Mouse (Mus musculus) CD4-positive, CD25-positive, alpha-beta regulatory T cell, adult 2 months (primary cell): Measurements from ENCODE around the gene Copz1.

Experiments used
- DNase-seq: peaks from one replicate; pipeline ENCODE4 v3.0.0-alpha.2; 2012; ENCODE audit warnings: low read depth, low spot score

Copz1 gene

DNA sequence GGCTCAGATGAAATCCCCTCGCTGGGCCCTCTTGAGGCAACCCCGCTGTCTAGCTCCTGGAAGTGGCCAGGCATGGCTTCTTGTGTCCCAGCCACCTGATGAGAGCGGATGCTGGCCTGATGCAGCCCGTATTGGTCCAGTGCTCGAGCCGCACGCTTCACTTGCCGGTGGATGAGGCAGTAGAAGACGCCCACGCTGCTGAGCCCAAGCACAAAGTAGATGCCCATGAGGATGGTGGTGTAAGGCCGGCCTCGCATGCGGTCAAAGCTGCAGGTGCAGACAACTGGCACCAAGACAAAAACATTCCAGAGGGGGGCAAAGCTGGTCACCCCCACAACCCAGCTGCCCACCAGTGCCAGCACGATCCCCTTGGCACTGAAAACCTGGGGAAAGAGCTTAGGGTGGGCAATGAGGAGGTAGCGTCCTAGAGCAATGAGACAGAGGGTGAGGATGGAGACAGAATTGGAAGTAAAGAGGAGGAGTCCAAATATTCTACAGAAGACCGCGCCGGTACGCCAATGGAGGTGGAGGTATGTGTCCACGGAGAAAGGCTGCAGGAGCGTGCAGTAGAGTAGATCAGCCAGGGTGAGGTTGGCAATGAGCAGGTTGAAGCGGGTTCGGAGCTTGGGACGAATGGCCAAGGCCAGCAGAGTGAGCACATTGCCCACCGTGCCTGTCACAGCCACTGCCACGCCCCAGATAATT lies 36.5 kb downstream of the Copz1 start:
- no peak for DNase-seq

GRCm38 (mm10) chr15:103310365-103310910 lies 37.9 kb downstream of the Copz1 start, which contains the start of gene Gpr84:
Gene Gpr84 (minus strand): TSS chr15:103310612.
- no peak for DNase-seq

DNA sequence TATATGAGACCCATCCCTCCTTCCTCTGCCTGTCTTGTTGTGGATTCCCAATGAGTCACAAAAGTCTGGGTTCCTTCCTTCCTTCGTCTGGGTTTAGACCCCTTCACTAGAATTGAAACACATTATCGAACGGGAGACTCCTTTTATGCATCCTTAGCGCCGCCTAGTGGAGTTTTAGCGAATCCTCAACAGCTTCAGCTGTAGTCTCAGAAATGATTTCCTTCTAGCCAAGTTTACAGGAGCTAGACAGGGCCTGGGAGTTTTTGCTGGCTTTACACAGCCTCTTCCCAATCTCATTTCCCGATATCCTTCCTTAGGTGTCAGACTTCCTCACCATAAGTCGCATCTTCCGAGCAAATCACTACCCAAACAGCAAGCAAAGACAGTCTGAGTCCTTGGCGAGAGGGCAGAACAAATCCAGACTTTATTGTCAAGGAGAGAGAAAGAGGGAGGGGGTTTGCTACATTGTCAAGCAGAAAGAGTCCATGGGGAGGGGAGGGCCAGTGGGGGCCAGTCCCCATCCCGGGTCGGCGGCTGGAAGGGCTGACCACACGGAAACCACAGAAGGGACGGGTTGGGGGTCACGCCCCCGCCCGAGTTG lies 41.1 kb downstream of the Copz1 start:
- DNase-seq: peak; percentile 77

- no peak for DNase-seq
These were observed 41.7 kb downstream of the Copz1 start for GRCm38 (mm10) chr15:103314181-103314580.

DNA sequence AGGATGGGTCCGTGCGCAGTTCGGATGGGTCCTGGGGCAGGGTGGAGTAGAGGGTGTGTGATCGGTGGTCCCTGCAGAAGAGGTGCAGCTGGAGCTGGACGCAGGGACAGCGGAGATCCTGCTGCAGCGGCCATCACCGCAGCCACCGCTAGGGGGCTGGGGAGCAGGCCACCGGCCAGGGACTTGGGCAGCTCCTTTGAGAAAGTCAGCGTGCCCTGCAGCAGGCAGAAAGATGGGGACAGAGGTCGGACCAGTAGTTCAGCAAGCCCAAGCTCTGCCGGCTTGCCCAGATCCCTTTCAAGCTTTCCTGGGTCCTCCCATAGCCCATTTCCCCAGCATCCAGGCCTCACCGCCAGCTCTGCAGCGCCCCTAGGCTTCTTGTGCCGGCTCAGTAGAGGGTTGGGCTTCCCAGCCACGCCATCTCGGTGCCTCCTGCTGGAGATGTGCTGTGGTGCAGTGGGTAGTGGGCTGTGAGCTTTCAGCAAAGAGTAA lies 42.5 kb downstream of the Copz1 start:
- no peak for DNase-seq

DNA sequence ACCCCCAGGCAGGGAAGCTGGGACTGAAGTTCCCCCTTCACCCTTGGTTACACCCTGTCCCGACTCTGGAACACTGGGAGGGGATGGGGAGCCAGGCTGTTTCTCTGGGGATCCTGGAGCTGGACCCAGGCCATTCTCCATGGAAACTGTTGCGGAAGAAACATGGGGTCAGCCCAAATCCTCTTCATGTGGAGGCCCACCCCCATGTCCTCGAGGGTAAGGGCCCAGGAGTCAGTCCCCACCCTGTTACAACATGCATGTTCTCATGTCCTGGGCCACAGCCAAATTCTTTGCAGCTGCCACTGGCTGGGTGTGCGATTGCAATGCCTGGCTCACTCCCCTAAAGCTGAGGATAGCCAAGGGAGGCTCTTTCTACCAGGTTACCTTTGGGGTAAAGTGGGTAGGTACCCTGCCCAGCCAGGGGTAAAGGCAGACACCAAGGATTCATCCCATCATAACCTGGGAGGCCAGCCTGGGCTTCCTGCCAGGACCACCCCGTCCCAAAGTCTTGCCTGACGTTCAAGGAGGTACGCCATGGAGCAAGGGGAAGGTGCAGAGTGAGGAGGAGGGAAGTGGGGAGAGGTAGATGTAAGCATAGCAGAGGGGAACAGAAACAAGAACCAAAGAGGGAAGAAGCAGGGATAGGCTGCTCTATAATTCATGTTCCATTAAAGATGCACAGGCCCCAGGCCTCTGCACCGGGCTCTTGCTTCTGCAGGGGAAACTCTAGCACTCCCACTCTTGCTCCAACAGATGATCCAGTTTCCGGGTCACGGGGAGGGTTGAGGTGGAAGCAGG lies 43.7 kb downstream of the Copz1 start:
- no peak for DNase-seq

- DNase-seq: no peak
These were observed 44.6 kb downstream of the Copz1 start for GRCm38 (mm10) chr15:103317120-103317519.

- no peak for DNase-seq
These were observed 45.2 kb downstream of the Copz1 start for GRCm38 (mm10) chr15:103317731-103318130.

- DNase-seq: no peak
These were observed 45.8 kb downstream of the Copz1 start for GRCm38 (mm10) chr15:103318201-103318816.

GRCm38 (mm10) chr15:103321076-103321475 lies 48.6 kb downstream of the Copz1 start:
- DNase-seq: peak; percentile 50

DNA sequence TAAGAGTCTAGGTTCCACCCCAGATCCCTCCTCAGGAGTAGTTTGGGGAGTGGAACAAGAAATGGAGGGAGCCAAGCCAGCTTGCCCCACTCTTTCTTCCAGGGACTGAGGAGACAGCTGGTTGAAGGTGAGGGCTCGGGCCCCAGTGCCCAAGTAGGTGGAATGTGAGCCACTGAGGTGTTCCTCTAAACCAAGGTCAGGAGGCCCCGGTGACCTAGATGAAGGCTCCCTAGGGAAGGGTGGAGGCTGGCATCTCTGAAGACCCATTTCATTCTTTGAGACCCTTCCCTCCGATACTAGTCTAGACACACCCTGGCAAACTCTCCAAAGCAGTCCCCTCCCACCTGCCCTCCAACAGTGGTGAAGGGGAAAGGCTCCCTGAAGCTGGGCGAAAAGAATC lies 49.9 kb downstream of the Copz1 start:
- no peak for DNase-seq

- DNase-seq: no peak
These were observed 50.5 kb downstream of the Copz1 start for GRCm38 (mm10) chr15:103323070-103323454.

GRCm38 (mm10) chr15:103323455-103324247 lies 51.1 kb downstream of the Copz1 start:
- peak; percentile 86 for DNase-seq

- no peak for DNase-seq
These were observed 60.6 kb downstream of the Copz1 start for GRCm38 (mm10) chr15:103333081-103333615.

GRCm38 (mm10) chr15:103333738-103334137 lies 61.2 kb downstream of the Copz1 start:
- DNase-seq: no peak

GRCm38 (mm10) chr15:103334194-103334593 lies 61.7 kb downstream of the Copz1 start:
- DNase-seq: no peak

DNA sequence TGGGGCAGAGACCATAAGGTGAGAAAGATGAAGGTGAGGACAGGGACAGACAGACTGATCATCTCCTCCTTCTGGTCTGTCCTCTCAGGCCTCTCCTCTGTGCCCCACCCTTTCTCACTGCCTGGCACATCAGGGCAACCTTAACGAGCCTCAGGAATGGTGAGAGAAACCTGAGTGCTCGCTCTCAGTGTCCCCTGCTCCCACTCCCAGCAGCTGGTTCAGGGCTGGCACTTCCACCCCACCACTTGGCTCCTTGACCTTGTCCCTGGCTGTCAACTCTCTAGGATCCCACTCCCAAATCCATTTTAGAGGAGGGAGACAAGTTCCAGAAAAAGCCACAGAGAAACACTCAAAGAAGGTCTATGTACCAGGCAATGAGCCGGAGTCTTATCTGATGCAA lies 62.5 kb downstream of the Copz1 start:
- DNase-seq: no peak

DNA sequence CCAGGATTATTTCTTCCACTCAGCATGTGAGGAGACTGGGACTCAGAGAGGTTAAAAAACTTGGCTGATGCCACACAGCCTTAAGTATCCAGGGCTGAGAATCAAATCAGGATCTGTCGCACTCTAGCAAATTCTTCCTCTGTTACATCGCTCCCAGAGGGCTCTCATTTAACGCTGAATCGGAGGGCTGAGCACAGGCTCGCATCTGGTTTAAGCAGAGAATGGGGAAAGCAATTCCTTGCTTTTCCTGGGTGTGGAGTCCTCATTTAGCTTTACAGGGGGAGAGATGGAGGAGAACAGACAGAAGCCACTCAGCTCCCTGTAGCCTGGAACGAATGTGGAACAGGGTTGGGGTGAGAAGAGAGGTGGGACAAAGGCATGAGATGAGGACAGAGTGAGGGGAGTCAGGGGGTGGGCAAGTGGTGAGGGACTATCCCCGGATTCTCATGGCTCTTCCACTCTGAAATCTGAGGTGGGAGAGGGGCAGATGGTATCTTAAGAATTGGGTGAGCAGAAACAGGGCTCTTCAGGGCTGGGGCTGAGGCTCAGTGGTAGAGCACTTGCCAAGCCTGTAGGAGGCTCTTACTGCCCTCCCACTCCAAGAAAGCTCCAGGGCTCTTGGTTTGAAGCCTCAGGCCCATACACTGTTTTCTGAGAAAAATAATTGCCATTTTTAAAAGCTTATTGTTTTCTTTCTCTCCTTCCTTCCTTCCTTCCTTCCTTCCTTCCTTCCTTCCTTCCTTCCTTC lies 63.1 kb downstream of the Copz1 start:
- no peak for DNase-seq

DNA sequence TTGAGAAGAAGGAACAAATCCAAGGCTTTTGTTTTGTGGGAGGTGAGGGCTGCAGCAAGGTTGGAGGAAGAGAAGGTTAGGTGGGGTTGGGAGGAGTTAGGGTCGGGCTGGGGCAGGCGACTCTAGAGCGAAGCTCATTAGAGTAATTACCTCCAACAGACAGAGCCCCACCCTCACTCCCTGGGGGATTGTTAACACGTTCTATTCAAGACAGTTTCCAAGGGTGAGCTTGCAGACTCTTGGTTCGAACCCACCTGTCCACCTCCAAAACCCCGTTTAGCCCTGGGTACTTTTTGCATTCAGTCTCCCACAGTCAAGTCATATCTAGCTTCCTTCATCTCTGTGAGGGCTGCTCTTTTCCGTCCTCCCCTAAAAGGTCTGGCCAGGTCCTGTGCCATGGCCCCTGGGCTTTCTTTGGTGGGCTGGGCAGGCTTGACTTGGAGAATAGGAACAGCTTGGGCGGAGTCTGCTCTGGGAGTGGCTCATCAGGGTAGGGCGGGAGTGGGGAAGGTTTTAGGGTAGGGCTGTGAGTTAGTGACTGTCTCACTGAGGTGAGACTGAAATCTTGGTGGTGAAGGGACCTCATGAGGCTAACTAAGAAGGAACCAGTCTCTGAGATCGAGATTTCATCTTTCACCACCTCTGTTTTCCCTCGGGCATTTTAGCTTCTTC lies 64.6 kb downstream of the Copz1 start:
- no peak for DNase-seq
